ENCODE assay signal across 9 mouse cellular contexts in the genomic region with DNA sequence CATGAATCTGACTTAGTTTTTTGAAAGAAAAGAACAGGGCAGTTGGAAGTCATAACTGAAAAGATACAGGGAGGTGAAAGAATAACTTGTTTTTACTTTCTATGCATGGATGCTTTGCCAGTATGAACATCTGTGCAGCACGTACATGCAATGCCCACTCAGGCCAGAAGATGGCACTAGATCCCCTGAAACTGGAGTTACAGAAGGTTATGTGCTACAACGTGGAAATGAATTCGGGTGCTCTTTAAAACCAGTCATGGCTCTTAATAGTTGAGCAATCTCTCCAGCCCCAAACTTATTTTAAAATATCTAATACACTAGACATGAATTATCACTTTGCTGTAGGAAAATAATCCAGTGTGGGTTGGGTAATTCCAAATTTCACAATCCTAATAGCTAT.
DNase-seq lines count a peak whose midpoint lies in the region; ATAC-seq and TF ChIP-seq lines count a peak whose summit lies in the region.
"Had no signal": no experiment of that assay in that cellular context is flagged by ENCODE, and none has a peak within 500 bp of the region (broad histone marks: within the 10 kb centered on the region; RNA-seq: fewer than 3 reads in every experiment).

No protein-coding gene starts in this region.

- no peaks in the 10 kb centered on the region for H3K79me2 ChIP-seq in CH12.LX (replicated peaks; ENCODE audit: control insufficient read depth, extremely low read depth, insufficient read depth, poor library complexity, severe bottlenecking)

- no peak for TF ChIP-seq EP300 in CH12.LX (IDR thresholded peaks at IDR 0.05; ENCODE audit: low read length)
- TF ChIP-seq EP300 in liver, postnatal 0 days (IDR thresholded peaks at IDR 0.05; ENCODE audit: low read depth): no peak

- no peaks in the 10 kb centered on the region for H3K4me1 ChIP-seq in CH12.LX (ENCODE audit: control insufficient read depth in 1 of 2, insufficient read depth in 2 of 2)
- H3K4me1 ChIP-seq in embryonic facial prominence, embryonic 10.5 days: no peaks in the 10 kb centered on the region
- H3K4me1 ChIP-seq in liver, postnatal 0 days (ENCODE audit: insufficient read depth): no peaks in the 10 kb centered on the region
- H3K4me1 ChIP-seq: embryonic facial prominence, embryonic 15.5 days had no signal

- H3K9ac ChIP-seq in CH12.LX (ENCODE audit: insufficient read depth, low read depth): no peak overlapping the region
- no peak overlapping the region for H3K9ac ChIP-seq in liver, postnatal 0 days (replicated peaks)
- H3K9ac ChIP-seq: embryonic facial prominence, embryonic 15.5 days had no signal

- peaks cover 63% of the 10 kb centered on the region for H3K9me3 ChIP-seq in CH12.LX (replicated peaks; ENCODE audit: low read length)
- H3K9me3 ChIP-seq in embryonic facial prominence, embryonic 10.5 days: no peaks in the 10 kb centered on the region
- H3K9me3 ChIP-seq in liver, postnatal 0 days (ENCODE audit: low read length): no peaks in the 10 kb centered on the region
- H3K9me3 ChIP-seq: embryonic facial prominence, embryonic 15.5 days had no signal

- dilution Hi-C loops in CH12.LX (cut with MboI; ENCODE audit: extremely low pct_ligation_motif_present, extremely low pct_unique_long_range_greater_than_20kb, low sequenced_read_pairs): no loop called here

- peak; percentile 1 for DNase-seq in CH12.LX (ENCODE audit: extremely low read depth)
- DNase-seq in adrenal gland, postnatal 14 days: peak; percentile 91
- peak; percentile 84 for DNase-seq in embryonic facial prominence, embryonic 10.5 days (ENCODE audit: low spot score)
- DNase-seq in heart, adult 8-10 months (ENCODE audit: low spot score): peak; percentile 90
- peak; percentile 89 to 96 for DNase-seq in kidney, postnatal 36 days
- peak; percentile 86 for DNase-seq in liver, postnatal 0 days
- DNase-seq in retina, postnatal 1 day: peak; percentile 84
- DNase-seq in urinary bladder, adult 2 months (ENCODE audit: low spot score): peak; percentile 74

- TF ChIP-seq CTCF in CH12.LX (conservative IDR thresholded peaks at IDR 0.05 in 1 of 2, IDR thresholded peaks at IDR 0.05 in 1 of 2; ENCODE audit: low read depth in 2 of 2, low read length in 2 of 2): no peak; a peak in 1 of 4 replicates
- peak; percentile 88 for TF ChIP-seq CTCF in liver, postnatal 0 days (IDR thresholded peaks at IDR 0.05; ENCODE audit: low read depth)

- peak; percentile 71 for ATAC-seq in liver, postnatal 0 days

- no peaks in the 10 kb centered on the region for H3K36me3 ChIP-seq in CH12.LX (replicated peaks in 1 of 2; ENCODE audit: control insufficient read depth in 1 of 2, insufficient read depth in 1 of 2, low read length in 1 of 2)
- no peaks in the 10 kb centered on the region for H3K36me3 ChIP-seq in embryonic facial prominence, embryonic 10.5 days (replicated peaks)
- H3K36me3 ChIP-seq in liver, postnatal 0 days (replicated peaks; ENCODE audit: insufficient read depth, low read length): no peaks in the 10 kb centered on the region
- H3K36me3 ChIP-seq: embryonic facial prominence, embryonic 15.5 days had no signal

- in situ Hi-C loops in CH12.LX (cut with MboI; ENCODE audit: low pct_ligation_motif_present, low pct_unique_long_range_greater_than_20kb, low sequenced_read_pairs): no loop called here

- WGBS in embryonic facial prominence, embryonic 10.5 days: 16% methylated on average over 3 of the region's 3 CpGs
- 10% methylated on average over 3 of the region's 3 CpGs for WGBS in liver, postnatal 0 days (ENCODE audit: insufficient replicate concordance)

- H3K27ac ChIP-seq in CH12.LX (ENCODE audit: insufficient read depth, low read depth): no peak overlapping the region
- H3K27ac ChIP-seq in embryonic facial prominence, embryonic 10.5 days (replicated peaks): no peak overlapping the region
- H3K27ac ChIP-seq in liver, postnatal 0 days (ENCODE audit: low read depth): no peak overlapping the region
- H3K27ac ChIP-seq: embryonic facial prominence, embryonic 15.5 days had no signal

- TF ChIP-seq POLR2A in CH12.LX (IDR thresholded peaks at IDR 0.05; ENCODE audit: low read depth, low read length): no peak

- no peak overlapping the region for H3K4me3 ChIP-seq in CH12.LX (replicated peaks in 1 of 3; ENCODE audit: low read depth in 2 of 3, low read length in 2 of 3, poor library complexity in 1 of 3)
- no peak overlapping the region for H3K4me3 ChIP-seq in embryonic facial prominence, embryonic 10.5 days
- no peak overlapping the region for H3K4me3 ChIP-seq in liver, postnatal 0 days (ENCODE audit: low read depth, low read length)
- H3K4me3 ChIP-seq: embryonic facial prominence, embryonic 15.5 days had no signal

- no peak; the same call in none of the 2 replicates for TF ChIP-seq RAD21 in CH12.LX (IDR thresholded peaks at IDR 0.05; ENCODE audit: low read depth, low read length)

- H3K27me3 ChIP-seq in CH12.LX (replicated peaks): no peaks in the 10 kb centered on the region
- no peaks in the 10 kb centered on the region for H3K27me3 ChIP-seq in embryonic facial prominence, embryonic 10.5 days (replicated peaks; ENCODE audit: low read depth, poor library complexity, severe bottlenecking)
- H3K27me3 ChIP-seq in liver, postnatal 0 days (ENCODE audit: insufficient read depth, low read length): no peaks in the 10 kb centered on the region
- H3K27me3 ChIP-seq: embryonic facial prominence, embryonic 15.5 days had no signal

- no peak overlapping the region for H3K4me2 ChIP-seq in CH12.LX (ENCODE audit: insufficient read depth, low read depth, poor library complexity, severe bottlenecking)
- no peak overlapping the region for H3K4me2 ChIP-seq in liver, postnatal 0 days (ENCODE audit: low read depth, low read length)
- H3K4me2 ChIP-seq: embryonic facial prominence, embryonic 15.5 days had no signal

TF ChIP-seq in CH12.LX, 34 proteins besides CTCF, POLR2A, EP300 and RAD21:
- no peak for TF ChIP-seq HCFC1 (IDR thresholded peaks at IDR 0.05; ENCODE audit: low read depth, low read length)
- TF ChIP-seq SIN3A (IDR thresholded peaks at IDR 0.05; ENCODE audit: low read length): no peak
- TF ChIP-seq SMC3 (IDR thresholded peaks at IDR 0.05; ENCODE audit: low read depth, low read length): 0 out of 2 replicates have a peak, but pooled peaks have one; percentile 7
- no peak for TF ChIP-seq ZMIZ1 (IDR thresholded peaks at IDR 0.05; ENCODE audit: low read depth, low read length)
- TF ChIP-seq UBTF (IDR thresholded peaks at IDR 0.05; ENCODE audit: low read depth, low read length): no peak
- no peak for TF ChIP-seq E2F4 (IDR thresholded peaks at IDR 0.05; ENCODE audit: insufficient replicate concordance, low read depth, low read length)

Comparison
In these comparisons a context has a peak if more than half of its experiments do, and no peak if none do; other contexts are left out.
1. DNase-seq: peak in every context shown above with its lines; median percentile 92 in kidney, postnatal 36 days; 91 in adrenal gland, postnatal 14 days; 90 in heart, adult 8-10 months; 86 in liver, postnatal 0 days; 84 in embryonic facial prominence, embryonic 10.5 days; 84 in retina, postnatal 1 day; 74 in urinary bladder, adult 2 months; 1 in CH12.LX.